Mouse (Mus musculus): Measurements from ENCODE around the gene Slamf6.

GRCm38 (mm10) chr1:171966054-171966790, 48.9 kb downstream of the Slamf6 start:
- TF ChIP-seq GATA1 (IDR thresholded peaks at IDR 0.05; ENCODE audit: borderline replicate concordance, low read length) (no peak), FLI1 (IDR thresholded peaks at IDR 0.05; ENCODE audit: low read length) (no peak)

All from megakaryocyte, embryonic 14.5 days (primary cell).